ENCODE assay signal across 11 mouse cellular contexts in genomic region chr8:72261872-72262271, GRCm38 (mm10). TPM values are rescaled to one million over a fixed set of nuclear protein-coding genes. Genes with fewer than 3 reads are reported as not detected.
DNase-seq lines count a peak whose midpoint lies in the region; ATAC-seq and TF ChIP-seq lines count a peak whose summit lies in the region.
"Had no signal": no experiment of that assay in that cellular context is flagged by ENCODE, and none has a peak within 500 bp of the region (broad histone marks: within the 10 kb centered on the region; RNA-seq: fewer than 3 reads in every experiment).

No protein-coding gene starts in this region.

- CTCF ChIA-PET in Patski (lab: Charles Lee) = interaction anchor here (0.7 to 5.3 kb wide), 9 partner anchors 8 to 220 kb away, joined by 3 to 33 read pairs (median 3); no protein-coding TSS in a partner anchor

- H3K36me3 ChIP-seq in kidney, embryonic 15.5 days = peaks cover 3% of the 10 kb centered on the region; the same call in 1 of the 2 replicates
- no peaks in the 10 kb centered on the region for H3K36me3 ChIP-seq in lung, embryonic 14.5 days (ENCODE audit: insufficient read depth)
- H3K36me3 ChIP-seq: hindbrain, embryonic 15.5 days had no signal

- TF ChIP-seq CTCF in Patski (IDR thresholded peaks at IDR 0.05) = peak; percentile 32
- peak; percentile 45 for TF ChIP-seq CTCF in lung, embryonic 14.5 days (IDR thresholded peaks at IDR 0.05; ENCODE audit: low read depth)

- POLR2A ChIA-PET in Patski (lab: Charles Lee) = no interaction called here

- H3K27ac ChIP-seq in kidney, embryonic 15.5 days = no peak overlapping the region
- H3K27ac ChIP-seq in lung, embryonic 14.5 days (ENCODE audit: low read depth) = no peak overlapping the region
- H3K27ac ChIP-seq: hindbrain, embryonic 15.5 days had no signal

- H3K4me1 ChIP-seq in kidney, embryonic 15.5 days = 0 out of 2 replicates have a peak, but pooled peaks cover 3% of the 10 kb centered on the region
- H3K4me1 ChIP-seq in lung, embryonic 14.5 days (ENCODE audit: insufficient read depth) = no peaks in the 10 kb centered on the region
- H3K4me1 ChIP-seq: hindbrain, embryonic 15.5 days had no signal

- no peaks in the 10 kb centered on the region for H3K27me3 ChIP-seq in kidney, embryonic 15.5 days
- H3K27me3 ChIP-seq in Patski = no peaks in the 10 kb centered on the region
- no peaks in the 10 kb centered on the region for H3K27me3 ChIP-seq in lung, embryonic 14.5 days (ENCODE audit: insufficient read depth, low read length)
- H3K27me3 ChIP-seq: hindbrain, embryonic 15.5 days had no signal

- peak; percentile 38 to 60 for DNase-seq in cerebellum, postnatal 25 days
- DNase-seq in cerebellum, adult 9-11 months = no peak
- peak; percentile 61 for DNase-seq in kidney, postnatal 10 days
- no peak for DNase-seq in Patski (ENCODE audit: low read depth, low spot score)
- no peak for DNase-seq in lung, embryonic 14.5 days
- no peak for DNase-seq in left cerebral cortex, postnatal 25 days (ENCODE audit: low spot score in 2 of 2)
- no peak for DNase-seq in spleen, postnatal 10 days (ENCODE audit: low spot score in 2 of 2)

- H3K9ac ChIP-seq in kidney, embryonic 15.5 days = no peak overlapping the region
- no peak overlapping the region for H3K9ac ChIP-seq in lung, embryonic 14.5 days
- H3K9ac ChIP-seq: hindbrain, embryonic 15.5 days had no signal

- in situ Hi-C loops in Patski (cut with MboI; ENCODE audit: low pct_unique_long_range_greater_than_20kb) = no loop called here

- intact Hi-C loops in left cerebral cortex, postnatal 25 days (cut with DNase I) = loop anchor here (1.0 kb wide), 1 partner anchor 103 kb away; no protein-coding TSS in a partner anchor

- 48% methylated on average over 5 of the region's 5 CpGs for WGBS in kidney, embryonic 15.5 days
- 41% methylated on average over 5 of the region's 5 CpGs for WGBS in lung, embryonic 14.5 days

- no peak overlapping the region for H3K4me3 ChIP-seq in kidney, embryonic 15.5 days (replicated peaks)
- no peak overlapping the region for H3K4me3 ChIP-seq in lung, embryonic 14.5 days (ENCODE audit: low read depth, low read length)
- H3K4me3 ChIP-seq: hindbrain, embryonic 15.5 days; megakaryocyte, embryonic 14.5 days had no signal

- no peak for ATAC-seq in kidney, embryonic 15.5 days (replicated peaks; ENCODE audit: low FRiP score)
- no peak for ATAC-seq in Patski
- ATAC-seq in lung, embryonic 14.5 days (ENCODE audit: insufficient read depth) = no peak

- H3K4me2 ChIP-seq in kidney, embryonic 15.5 days = no peak overlapping the region
- H3K4me2 ChIP-seq in lung, embryonic 14.5 days = no peak overlapping the region
- H3K4me2 ChIP-seq: hindbrain, embryonic 15.5 days had no signal

- no peaks in the 10 kb centered on the region for H3K9me3 ChIP-seq in kidney, embryonic 15.5 days (replicated peaks)
- H3K9me3 ChIP-seq in lung, embryonic 14.5 days (ENCODE audit: low read depth, low read length) = no peaks in the 10 kb centered on the region
- H3K9me3 ChIP-seq: hindbrain, embryonic 15.5 days; megakaryocyte, embryonic 14.5 days had no signal

RNA-seq across cellular contexts. Expression of gene Ap1m1, which starts 22.1 kb away (rescaled TPM):
- 123 and 138 TPM in 2 replicates for polyA plus RNA-seq in kidney, embryonic 15.5 days (2015; fragmentation: Nextera tagmentation; extraction: Ambion mirVana)
- polyA plus RNA-seq in Patski (2021) = 93.1 TPM
- polyA plus RNA-seq in lung, embryonic 14.5 days (2014; fragmentation: Nextera tagmentation; extraction: Ambion mirVana) = 102 and 104 TPM in 2 replicates
- total RNA-seq in left cerebral cortex, postnatal 25 days (2021) = 10 to 100 TPM; 84.5 to 91.3 TPM

RNA-seq across cellular contexts. Expression of gene Fam32a, which starts 42.3 kb away (rescaled TPM):
- 73.0 and 74.0 TPM in 2 replicates for polyA plus RNA-seq in kidney, embryonic 15.5 days (2015; fragmentation: Nextera tagmentation; extraction: Ambion mirVana)
- 90.2 TPM for polyA plus RNA-seq in Patski (2021)
- polyA plus RNA-seq in lung, embryonic 14.5 days (2014; fragmentation: Nextera tagmentation; extraction: Ambion mirVana) = 65.3 and 69.6 TPM in 2 replicates
- 10 to 100 TPM; 54.4 to 54.8 TPM for total RNA-seq in left cerebral cortex, postnatal 25 days (2021)

RNA-seq across cellular contexts. Expression of gene Gm10282, which starts 43.2 kb away (rescaled TPM):
- polyA plus RNA-seq in kidney, embryonic 15.5 days (2015; fragmentation: Nextera tagmentation; extraction: Ambion mirVana) = 29.0 and 30.3 TPM in 2 replicates
- 28.0 TPM for polyA plus RNA-seq in Patski (2021)
- 38.2 TPM in 2 replicates for polyA plus RNA-seq in lung, embryonic 14.5 days (2014; fragmentation: Nextera tagmentation; extraction: Ambion mirVana)
- total RNA-seq in left cerebral cortex, postnatal 25 days (2021) = 1 to 10 TPM; 6.1 to 7.0 TPM

RNA-seq across cellular contexts. Expression of gene Gm11034, which starts 48.4 kb away (rescaled TPM):
- not detected in 2 replicates for polyA plus RNA-seq in kidney, embryonic 15.5 days (2015; fragmentation: Nextera tagmentation; extraction: Ambion mirVana)
- polyA plus RNA-seq in Patski (2021) = not detected
- not detected in 2 replicates for polyA plus RNA-seq in lung, embryonic 14.5 days (2014; fragmentation: Nextera tagmentation; extraction: Ambion mirVana)
- total RNA-seq in left cerebral cortex, postnatal 25 days (2021) = not detected
- total RNA-seq: left cerebral cortex, postnatal 14 days had no signal
- polyA plus RNA-seq: hindbrain, embryonic 15.5 days had no signal

RNA-seq across cellular contexts. Expression of gene Cib3, which starts 49.2 kb away (rescaled TPM):
- not detected in 2 replicates for polyA plus RNA-seq in kidney, embryonic 15.5 days (2015; fragmentation: Nextera tagmentation; extraction: Ambion mirVana)
- polyA plus RNA-seq in Patski (2021) = not detected
- 0.24 TPM in 1 of 2 replicates, not detected in the other for polyA plus RNA-seq in lung, embryonic 14.5 days (2014; fragmentation: Nextera tagmentation; extraction: Ambion mirVana)
- under 1 TPM in 1 of 2 experiments, not detected in 1; 0.53 TPM for total RNA-seq in left cerebral cortex, postnatal 25 days (2021)
- total RNA-seq: left cerebral cortex, postnatal 14 days had no signal
- polyA plus RNA-seq: hindbrain, embryonic 15.5 days had no signal

Comparison
In these comparisons a context has a peak if more than half of its experiments do, and no peak if none do; other contexts are left out.
1. DNase-seq: peak in cerebellum, postnatal 25 days (2 of 2) and kidney, postnatal 10 days (single experiment); none in cerebellum, adult 9-11 months (single experiment), Patski (single experiment), lung, embryonic 14.5 days (single experiment), left cerebral cortex, postnatal 25 days (0 of 2) and spleen, postnatal 10 days (0 of 2).